Mouse (Mus musculus) kidney, postnatal 4 days (tissue): ENCODE results near the gene Tbc1d30.
A peak's percentile ranks its signal among the peaks of the same experiment; 100 is the strongest.

Experiments used
- DNase-seq, 2 experiments: peaks; one replicate each; pipeline ENCODE4 v3.0.0; 2021; ENCODE audit warnings: mixed read lengths in 2 of 2

The Tbc1d30 gene

DNA sequence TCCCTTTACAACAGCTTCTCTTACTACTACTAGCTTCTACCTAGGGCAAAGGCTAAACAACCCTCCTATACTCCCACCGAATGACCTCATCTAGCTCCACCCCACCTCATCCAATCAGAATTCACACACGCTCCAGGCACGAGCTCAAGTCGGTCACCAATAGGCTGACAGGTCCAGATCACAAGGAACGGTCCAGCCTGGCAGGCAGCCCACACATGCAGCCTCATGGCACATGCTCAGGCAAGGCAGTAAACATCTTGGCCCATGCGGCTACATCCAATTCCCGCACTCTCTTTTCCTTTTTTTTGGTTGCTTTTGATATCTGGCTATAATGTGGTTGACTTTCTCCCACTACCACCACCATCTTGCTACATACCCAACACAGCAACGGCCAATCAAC is 88.9 kb downstream of the Tbc1d30 start:
- no peak for DNase-seq

DNA sequence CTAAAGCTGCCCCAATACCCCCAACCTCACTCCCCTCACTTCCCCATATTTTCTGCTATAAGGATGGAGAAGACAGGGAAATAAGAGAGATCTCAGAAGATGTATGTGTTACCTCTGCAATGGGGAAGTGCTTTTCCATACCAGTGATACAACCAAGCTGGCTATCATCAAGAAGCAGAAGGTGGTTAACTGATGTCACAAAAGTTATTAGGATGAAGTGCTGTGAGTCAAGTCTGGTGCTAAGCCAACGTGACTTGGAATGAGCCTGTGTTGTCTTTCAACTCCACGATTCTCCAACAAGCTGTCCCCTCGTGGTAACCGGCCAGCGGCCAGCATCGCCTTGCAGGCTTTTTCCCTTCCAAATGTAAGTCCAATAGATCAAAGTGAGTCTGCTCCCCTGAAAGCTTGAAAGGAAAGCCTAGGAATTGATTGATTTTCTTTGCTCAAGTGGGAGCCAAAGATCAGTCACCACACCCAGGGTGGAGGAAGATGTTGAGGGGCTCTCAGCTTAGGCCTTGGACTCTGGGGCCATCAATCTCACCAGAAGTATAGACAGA is 90.0 kb downstream of the Tbc1d30 start:
- DNase-seq = no peak

DNA sequence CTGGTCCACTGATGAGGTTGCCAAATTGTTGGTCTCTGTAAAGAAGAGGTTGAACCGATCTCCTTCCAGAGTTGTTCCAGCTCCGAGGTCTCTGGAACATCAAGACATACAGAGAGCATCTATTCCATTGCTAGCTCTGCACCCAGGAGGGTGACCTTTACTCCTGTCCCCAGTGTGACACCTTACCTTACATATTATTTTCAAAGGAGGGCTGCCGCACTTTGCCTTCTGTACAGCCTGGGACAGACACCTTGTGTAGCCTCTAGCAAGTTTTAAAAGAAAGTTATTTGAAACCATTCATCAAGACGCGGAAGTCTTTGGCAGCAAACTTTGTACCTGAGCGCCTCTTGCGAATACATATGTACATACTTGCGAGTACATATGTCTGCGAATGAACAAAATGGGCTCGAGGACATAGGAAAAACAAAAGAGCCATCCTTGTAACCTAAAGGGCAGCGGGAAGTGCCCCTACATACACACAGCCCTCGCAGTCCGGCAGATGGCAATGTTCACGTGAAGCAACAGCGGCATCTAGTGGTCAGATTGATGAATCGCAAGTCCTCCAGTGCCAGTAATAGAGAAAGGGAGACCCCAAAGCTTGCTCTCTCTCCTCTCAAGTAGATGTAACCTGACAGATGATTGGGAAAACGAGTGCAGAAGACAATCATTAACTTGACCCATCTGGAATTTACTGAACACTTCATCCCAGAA is 94.8 kb downstream of the Tbc1d30 start:
- DNase-seq = peak; percentile 77 to 82

DNA sequence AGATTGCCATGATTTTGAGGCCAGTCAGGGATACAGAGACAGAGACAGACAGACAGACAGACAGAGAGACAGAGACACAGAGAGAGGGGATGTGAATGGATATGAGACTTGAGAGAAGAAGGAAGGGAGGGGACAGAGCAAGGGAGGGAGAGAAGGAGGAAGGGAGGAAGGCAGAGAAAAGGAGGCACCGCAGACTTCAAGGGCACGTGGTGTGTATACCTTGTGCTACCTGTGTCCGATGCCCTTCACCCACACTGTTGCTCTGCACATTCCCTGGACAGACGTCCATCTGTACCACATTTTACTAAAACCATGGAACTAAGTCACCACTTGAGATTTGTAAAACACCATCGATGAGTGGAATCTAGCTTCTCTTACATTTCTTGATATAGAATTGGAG is 95.6 kb downstream of the Tbc1d30 start:
- no peak for DNase-seq

DNA sequence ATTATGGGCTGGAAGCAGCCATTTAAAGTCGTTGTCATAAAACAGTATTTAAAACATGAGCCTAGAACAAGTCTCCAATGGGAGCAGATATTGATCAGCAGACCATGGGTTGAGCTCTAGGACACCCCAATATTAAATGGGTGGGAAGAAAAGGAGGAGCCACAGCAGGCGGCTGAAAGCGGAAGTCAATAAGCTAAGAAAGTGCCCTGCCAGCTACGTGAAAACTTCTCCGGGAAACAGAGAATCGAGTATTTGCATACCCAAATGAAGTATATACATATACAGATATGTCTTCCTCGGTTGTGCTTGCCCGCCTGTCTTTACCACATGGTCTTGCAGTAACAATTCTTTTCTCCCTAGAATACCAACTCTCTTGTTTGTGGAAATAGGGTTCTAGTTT is 96.7 kb downstream of the Tbc1d30 start:
- no peak for DNase-seq

DNA sequence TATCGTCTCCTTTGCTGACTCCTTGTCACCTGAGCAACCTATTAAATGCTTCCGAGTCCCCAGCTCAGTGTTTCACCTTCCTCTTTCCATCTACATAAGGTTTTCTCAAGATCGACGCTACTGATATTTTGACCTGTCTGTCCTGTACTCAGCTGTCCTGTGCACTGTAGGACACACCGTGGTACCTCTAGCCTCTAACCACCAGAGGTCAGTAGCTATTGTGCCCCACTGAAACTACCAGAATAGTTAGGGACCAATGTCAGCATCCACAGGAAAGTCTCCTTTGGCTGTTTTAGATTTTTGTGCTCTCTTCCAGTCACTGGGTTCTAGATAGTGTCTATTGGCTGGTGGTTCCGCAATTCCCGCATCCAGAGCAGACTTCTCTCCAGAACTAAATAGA is 98.3 kb downstream of the Tbc1d30 start:
- no peak for DNase-seq

DNA sequence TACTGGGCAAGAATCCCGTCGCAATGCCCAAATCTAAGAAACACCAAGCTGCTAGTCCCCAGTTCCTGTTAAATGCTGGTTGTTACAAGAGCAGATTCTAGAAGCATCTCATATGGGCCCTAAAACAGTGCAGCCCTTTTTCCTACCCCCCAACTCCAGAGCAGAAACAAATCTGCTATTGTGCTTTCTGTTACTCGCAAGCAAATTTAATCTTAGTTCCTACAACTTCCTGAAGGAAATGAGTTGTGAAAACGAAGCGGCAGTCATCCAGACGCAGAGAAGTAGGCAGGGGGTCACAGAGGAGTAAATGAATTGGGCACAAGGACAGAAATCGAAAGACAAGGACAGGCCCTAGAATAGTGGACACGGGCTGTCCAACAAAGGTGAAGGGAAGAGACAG is 99.9 kb downstream of the Tbc1d30 start:
- no peak for DNase-seq

DNA sequence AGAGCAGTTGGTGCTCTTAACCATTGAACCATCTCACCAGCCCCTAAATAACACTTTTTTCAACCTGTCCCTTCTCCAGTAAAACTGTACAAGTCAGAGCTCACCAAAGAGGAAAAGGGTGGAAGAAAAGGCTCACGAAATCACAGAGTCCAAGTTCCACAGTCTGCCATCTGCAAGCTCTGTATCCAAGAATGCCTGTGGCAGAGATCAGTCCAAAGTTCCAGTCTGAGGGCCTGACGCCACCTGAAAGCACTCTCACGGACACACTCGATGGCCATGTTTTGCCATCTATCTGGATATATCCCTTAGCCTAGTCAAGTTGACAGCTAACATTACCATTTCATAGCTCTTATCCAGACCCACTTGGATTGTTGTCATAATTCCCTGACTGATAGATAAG is 101.3 kb downstream of the Tbc1d30 start:
- no peak for DNase-seq

DNA sequence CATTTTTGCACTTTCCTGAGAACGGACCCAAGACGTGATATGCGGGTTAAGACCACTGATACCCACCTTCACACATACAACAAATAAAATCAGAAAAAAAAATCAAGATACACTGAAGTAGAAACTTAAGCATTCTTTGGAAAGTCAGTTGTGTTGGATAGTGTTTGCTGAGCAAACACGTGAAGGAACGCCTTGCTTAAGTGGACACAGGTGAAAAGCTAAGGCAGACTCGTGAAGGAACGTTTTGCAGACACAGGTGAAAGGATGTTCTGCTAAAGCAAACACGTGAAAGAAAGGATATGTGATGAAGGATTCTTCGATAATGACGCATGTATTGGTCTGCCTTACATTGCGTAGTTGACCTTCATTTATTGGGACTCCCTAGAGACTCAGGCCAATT is 103.5 kb downstream of the Tbc1d30 start:
- no peak for DNase-seq

DNA sequence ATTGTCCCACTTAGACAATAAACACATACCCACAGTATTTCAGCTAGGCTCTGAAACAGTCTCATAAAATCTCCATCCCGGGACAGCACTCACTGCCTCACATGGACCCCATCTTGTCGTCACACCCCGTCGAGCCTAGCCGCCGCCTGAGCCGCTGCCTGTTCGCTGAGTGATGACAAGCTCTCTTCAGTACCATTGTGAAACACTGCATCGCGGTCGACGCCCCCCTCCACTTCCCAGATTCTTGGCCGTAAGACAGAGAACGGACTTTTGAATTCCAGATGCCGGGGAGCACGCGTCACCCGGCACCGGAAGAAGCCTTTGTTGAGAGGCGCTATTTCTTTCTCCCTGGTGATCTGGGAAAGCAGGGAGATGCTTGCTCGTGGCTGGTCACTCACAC is 104.1 kb downstream of the Tbc1d30 start:
- DNase-seq = no peak

DNA sequence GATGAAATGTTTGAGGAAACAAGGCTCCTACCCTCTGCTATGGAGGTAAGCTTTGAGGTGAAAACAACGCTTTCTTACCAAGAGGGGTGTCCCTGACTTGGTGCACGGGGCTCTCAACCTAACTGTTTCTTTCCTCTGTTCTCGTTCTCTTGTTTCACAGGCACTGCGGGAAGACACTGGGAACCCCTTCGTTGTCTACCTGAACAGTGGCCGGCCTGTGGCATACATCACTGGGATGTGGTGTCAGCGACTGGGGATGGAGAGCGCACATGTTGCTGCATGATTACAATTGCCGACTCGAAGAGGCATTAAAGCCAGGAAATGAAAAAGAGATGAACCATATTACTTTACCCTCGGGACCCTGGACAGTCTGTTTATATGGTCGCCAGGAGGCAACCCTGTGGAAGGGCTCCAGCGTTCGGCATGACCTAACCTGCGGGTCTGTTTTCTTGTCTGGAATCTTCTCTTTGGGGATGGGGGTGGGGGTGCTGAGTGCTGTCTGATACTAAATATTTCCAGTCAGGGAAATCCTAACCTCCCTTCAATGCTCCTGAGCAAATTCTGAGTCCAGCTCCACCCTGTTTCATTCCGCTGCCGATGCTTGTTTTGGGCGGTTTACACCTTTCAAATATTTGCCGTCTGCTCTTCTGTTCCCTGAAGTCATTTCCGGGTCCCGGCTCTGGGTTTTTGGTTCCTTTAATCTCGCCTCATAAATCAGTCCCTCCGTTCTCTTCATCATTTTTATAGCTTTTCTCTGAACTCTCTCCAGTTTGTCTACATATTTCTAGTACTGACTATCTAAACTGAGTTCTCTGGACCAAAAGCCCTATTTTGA is 107.5 kb downstream of the Tbc1d30 start:
- DNase-seq = peak in 1 of 2 experiments; percentile 31

DNA sequence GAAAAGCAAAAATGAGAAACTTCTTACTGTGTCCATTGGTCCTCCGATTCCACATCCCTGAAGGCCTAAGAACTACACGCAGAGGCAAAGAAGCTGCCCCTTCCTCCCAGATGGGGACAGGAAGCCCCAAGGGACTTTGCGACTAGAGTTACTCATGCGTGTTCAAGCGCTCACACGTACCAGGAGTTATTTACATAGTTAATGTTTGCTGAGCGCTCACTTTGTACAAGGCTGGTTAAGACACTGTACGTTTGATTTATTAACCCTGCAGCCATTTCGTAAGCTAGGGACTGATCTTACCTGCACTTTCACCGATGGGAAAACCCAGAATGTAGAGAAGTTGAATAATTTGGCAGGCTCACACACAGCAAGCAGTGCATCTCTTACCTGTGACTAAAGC is 108.5 kb downstream of the Tbc1d30 start:
- peak in 1 of 2 experiments; percentile 50 for DNase-seq

DNA sequence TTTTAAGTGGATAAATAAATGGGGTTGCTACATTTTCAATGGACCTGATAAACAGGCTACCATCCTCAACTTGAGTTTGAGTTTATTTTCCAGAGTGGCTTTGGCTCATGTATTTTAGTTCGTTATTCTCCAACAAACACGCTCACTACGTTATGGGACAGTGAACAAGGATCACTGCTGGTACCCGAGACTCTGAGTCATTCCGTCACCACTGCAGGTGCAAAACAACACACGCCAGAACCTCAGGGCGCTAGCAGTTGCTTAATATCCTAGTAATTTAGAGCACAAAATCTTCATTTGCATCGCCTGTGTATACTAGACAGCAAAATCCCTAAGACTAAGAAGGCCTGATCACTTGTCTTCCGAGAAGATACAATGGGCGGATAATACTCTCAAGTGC is 112.0 kb downstream of the Tbc1d30 start:
- DNase-seq = no peak

DNA sequence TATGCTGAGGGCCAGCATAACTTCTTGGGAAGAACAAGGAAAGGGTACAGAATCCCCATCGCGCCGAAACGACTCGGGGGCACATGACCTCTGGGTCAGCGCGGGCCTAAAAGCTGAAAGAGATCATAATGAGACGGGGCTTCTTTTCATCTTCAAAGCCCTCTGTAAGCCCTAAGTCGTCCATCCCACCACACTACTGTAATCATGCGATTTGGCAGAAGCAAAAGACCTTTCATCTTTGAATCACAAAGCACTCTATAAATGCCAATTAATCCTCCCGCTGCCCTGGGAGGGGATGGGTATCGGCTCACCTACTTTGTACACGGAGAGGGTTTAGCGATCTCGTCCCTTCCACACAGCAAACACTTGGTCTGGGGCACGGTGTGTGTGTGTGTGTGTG is 112.5 kb downstream of the Tbc1d30 start:
- DNase-seq = no peak

DNA sequence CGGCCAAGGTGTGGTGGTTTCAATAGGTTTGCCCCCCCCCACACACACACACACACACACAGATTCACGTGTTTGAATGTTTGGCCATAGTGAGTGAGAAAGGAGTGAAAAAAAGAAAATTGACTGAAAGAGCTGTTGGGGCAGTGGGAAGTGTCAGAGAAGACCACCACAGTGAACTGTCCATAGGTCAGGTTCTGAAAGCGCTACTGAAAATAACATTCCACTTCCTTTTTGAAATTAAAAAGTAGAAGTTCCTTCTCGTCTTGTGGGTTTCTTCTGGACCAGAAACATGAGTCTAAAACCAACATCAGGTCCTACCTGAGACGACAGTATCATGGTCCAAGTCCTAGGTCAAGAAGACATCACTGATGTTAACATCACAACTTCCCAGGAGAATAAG is 113.7 kb downstream of the Tbc1d30 start:
- DNase-seq = no peak

DNA sequence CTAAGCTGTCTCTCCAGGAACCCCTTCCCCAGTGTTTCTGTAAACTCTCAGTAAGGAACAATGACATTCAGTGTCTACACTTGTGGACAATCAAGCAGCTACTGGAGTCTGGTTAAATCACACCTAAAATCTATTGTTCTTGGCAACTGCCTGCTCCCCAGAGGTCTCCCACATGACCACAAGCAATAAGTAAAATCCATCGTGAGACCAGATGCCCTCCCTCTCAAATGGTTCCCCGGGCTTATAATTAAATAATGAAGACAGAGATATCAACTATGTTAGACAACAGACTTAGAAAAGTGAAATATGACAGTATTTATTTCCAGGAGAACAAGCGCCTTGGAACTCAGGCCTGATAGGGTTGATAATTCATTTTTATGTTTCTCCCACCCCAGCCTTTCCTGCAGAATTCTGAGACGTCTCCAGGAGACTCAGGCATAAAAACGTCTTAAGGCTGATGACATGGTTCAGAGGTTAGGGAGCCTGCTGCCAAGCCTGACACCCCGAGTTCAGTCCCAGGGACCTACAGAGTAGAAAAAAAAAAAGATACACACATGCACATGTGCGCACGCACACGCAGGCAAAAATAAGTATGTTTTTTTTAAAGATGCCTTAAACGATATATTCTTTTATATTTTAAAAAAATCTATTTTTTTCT is 115.8 kb downstream of the Tbc1d30 start:
- peak; percentile 70 to 72 for DNase-seq

DNA sequence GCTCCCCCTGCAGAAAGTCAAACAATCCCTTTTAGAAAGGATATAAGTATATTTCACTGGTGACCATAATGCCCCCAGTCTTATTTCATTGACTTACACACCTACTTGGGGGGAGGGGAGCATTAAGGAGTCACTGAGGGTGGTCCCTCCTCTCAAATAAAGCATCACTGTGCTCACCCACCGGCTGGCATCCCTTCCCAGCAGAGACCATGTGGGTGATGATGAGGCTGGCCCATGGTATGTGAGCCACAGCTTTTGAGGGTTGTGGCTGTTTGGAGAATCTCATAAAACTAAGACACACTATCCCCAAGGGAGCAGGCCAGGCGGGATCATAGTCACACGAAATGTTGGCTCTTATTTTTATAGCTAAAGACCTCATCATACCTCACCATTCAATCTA is 116.6 kb downstream of the Tbc1d30 start:
- DNase-seq = no peak

DNA sequence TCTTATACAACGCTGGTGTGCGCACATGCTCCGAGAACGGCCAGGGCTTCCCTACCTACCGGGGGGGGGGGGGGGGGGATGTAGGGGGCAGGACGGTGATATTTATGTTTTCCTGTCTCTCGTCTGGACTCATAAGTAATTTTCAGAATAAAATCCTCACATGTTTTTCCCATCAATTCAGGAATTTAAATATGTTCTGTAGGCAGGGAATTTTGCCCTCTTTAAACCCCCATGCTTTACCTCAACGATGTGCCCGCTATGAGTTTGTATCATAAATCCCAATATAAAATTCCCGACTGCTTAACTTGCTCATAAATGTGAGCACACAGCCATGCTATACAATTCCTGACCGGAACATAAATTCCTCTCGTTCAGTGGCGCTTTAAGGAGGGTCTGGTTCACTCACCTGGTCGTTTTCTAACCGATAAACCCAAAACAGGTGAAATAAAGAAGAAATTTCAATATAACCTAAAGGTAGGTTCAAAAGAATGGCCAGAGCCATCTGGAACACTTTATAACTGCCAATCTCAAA is 122.6 kb downstream of the Tbc1d30 start:
- no peak for DNase-seq

DNA sequence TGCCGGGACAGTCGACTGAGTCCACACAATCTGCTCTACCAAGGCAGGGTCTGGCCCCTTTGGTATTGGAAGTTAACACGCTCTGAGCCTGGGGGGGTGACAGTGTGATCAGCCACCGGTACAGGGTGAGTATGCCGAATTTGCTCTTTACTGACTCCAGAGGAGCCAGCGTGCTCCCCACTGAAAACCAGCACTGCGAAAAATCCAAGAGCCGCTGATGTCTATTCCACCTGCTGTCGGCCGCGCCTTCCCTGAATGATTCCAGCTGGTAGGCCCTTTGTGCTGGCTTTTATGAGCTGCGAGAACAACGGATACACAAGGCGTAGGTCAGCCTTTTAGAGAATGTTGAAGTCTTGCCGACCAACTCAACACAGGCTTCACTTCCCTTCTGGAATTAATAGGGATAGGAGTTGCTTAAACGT is 123.1 kb downstream of the Tbc1d30 start:
- DNase-seq = peak in 1 of 2 experiments; percentile 16

DNA sequence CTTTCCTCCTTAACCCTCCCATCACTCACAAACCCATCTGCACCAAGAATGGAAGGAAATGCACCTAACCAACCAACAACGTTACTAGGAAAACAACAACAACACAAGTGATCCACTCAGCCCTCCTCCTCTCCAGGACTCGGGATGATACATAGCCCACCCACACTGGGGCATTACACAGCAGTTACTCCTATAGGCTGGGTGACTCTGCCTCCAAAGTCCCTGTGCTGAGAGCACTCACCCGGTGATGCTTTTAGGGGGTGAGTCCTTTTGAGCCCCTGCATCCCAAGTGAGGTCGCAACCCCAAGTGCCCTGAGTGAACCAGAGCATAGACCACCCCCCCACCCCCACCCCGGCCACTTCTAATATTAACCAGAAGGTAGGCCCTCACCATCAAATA is 123.7 kb downstream of the Tbc1d30 start:
- no peak for DNase-seq

DNA sequence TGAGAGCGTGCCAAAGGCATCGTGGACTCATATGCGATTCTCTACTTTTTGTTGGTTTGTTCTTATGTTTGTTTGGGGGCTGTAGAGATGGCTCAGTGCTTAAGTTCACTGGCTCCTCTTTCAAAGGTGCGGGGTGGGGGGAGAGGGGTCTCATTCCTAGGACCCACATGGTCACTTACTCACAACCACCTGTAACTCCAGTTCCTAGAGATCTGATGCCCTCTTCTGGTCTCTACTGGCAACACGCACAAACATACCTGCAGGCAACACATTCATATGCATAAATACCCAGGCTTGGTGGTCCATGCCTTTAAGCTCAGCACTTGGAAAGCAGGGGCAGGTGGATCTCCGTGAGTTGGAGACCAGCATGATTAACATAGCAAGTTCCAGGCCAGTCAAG is 125.4 kb downstream of the Tbc1d30 start:
- no peak for DNase-seq

DNA sequence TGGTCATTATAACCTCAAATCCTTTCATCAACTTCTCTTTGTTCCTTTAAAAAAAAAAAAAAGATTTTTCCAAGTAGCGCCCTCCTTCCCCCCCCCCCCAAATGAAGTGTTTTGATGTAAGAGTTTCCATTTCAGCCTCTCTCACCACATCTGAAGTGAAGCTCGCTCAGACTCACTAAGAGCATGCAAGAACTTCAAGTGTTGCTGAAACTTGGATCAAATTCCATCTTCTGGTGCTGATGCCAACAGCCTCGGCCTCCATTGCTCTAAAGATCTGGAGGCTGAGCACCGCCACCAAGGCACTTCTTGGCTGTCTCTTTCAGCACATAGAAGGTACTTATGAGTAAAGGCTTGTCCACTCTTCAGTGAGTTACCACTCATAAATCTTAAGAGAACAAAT is 128.2 kb downstream of the Tbc1d30 start:
- no peak for DNase-seq

DNA sequence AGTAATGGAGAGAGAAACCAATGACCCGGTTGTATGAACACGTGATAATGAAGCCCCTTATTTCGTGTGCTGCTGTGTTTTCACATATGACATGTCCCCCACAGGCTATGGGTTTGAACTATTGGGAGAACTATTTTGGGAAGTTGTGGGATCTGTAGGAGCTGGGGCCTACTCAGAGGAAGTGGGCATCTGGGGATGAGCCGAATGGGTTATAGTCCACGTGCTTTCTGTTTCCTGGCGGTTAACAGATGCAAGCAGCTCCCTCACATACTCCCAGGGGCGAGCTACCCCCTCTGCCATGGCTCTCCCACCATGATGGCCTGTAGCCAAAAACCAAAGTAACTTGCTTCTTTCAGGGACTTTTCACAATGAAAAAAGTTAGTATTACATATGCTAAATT is 132.5 kb downstream of the Tbc1d30 start:
- no peak for DNase-seq
